Comparison of ENCODE assay signal across 18 mouse cellular contexts in the genomic region with DNA sequence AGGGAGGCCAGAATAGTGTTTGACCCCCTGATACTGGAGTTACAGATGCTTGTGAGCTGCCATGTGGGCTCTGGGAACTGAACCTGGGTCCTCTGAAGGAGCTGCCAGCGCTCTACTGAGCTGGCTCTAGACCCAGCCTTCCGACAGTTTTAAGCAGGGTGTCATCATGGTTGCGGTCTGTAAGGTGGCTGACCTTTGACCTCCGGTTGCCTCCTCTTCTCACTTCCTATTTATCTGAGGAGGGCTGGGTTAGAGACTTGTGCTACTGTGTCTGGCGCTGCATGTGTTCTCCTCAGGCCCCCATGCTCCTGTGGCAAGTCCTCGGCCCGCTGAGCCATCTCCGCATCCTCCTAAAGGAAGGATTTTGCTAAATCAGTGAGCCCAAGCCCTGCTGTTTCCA. TPM values are rescaled to one million over a fixed set of nuclear protein-coding genes. Genes with fewer than 3 reads are reported as not detected.
DNase-seq lines count a peak whose midpoint lies in the region; ATAC-seq lines count a peak whose summit lies in the region.
"Had no signal": no experiment of that assay in that cellular context is flagged by ENCODE, and none has a peak within 500 bp of the region (broad histone marks: within the 10 kb centered on the region; RNA-seq: fewer than 3 reads in every experiment).

No protein-coding gene starts in this region.

- H3K4me3 ChIP-seq in heart, embryonic 11.5 days (ENCODE audit: low read depth, low read length), result no peak overlapping the region
- no peak overlapping the region for H3K4me3 ChIP-seq in neural tube, embryonic 13.5 days
- H3K4me3 ChIP-seq in embryonic facial prominence, embryonic 15.5 days (replicated peaks), result no peak overlapping the region
- H3K4me3 ChIP-seq: embryonic facial prominence, embryonic 12.5 days; hindbrain, embryonic 13.5 days; liver, embryonic 13.5 days; neural tube, embryonic 12.5 days; stomach, embryonic 15.5 days had no signal

- 73% methylated on average over 8 of the region's 8 CpGs for WGBS in heart, embryonic 11.5 days (ENCODE audit: insufficient replicate concordance)
- WGBS in neural tube, embryonic 13.5 days, result 80% methylated on average over 8 of the region's 8 CpGs
- 84% methylated on average over 8 of the region's 8 CpGs for WGBS in embryonic facial prominence, embryonic 15.5 days

- DNase-seq in heart, adult 9 months (ENCODE audit: low spot score in 2 of 2), result no peak
- no peak for DNase-seq in neural tube, embryonic 10.5 days (ENCODE audit: extremely low spot score, low spot score)
- no peak for DNase-seq in urinary bladder, postnatal 25 days (ENCODE audit: low spot score)
- no peak for DNase-seq in thymus, postnatal 4 days
- DNase-seq: cerebellum, adult 9-11 months; kidney, postnatal 10 days; liver, embryonic 13.5 days; right cerebral cortex, adult 18-20 months had no signal

- peaks cover 23% of the 10 kb centered on the region for H3K4me1 ChIP-seq in heart, embryonic 11.5 days (ENCODE audit: control insufficient read depth, insufficient read depth, low read length)
- H3K4me1 ChIP-seq in neural tube, embryonic 13.5 days (replicated peaks), result peaks cover 42% of the 10 kb centered on the region
- peaks cover 68% of the 10 kb centered on the region for H3K4me1 ChIP-seq in embryonic facial prominence, embryonic 15.5 days

- no peaks in the 10 kb centered on the region for H3K36me3 ChIP-seq in heart, embryonic 11.5 days (ENCODE audit: control insufficient read depth, insufficient read depth, low read length)
- H3K36me3 ChIP-seq in neural tube, embryonic 13.5 days, result no peaks in the 10 kb centered on the region
- H3K36me3 ChIP-seq in embryonic facial prominence, embryonic 15.5 days, result no peaks in the 10 kb centered on the region
- H3K36me3 ChIP-seq: hindbrain, embryonic 13.5 days; liver, embryonic 13.5 days; neural tube, embryonic 12.5 days; stomach, embryonic 15.5 days had no signal

- no peak overlapping the region for H3K9ac ChIP-seq in heart, embryonic 11.5 days (ENCODE audit: low read depth, low read length)
- H3K9ac ChIP-seq in neural tube, embryonic 13.5 days, result no peak overlapping the region
- no peak overlapping the region for H3K9ac ChIP-seq in embryonic facial prominence, embryonic 15.5 days
- H3K9ac ChIP-seq: hindbrain, embryonic 13.5 days; liver, embryonic 13.5 days; neural tube, embryonic 12.5 days; stomach, embryonic 15.5 days had no signal

- peak overlapping the region; percentile 54; the same call in 1 of the 2 replicates for H3K27ac ChIP-seq in heart, embryonic 11.5 days (ENCODE audit: low read depth, low read length)
- H3K27ac ChIP-seq in neural tube, embryonic 13.5 days (replicated peaks), result peak overlapping the region; percentile 13; the same call in 1 of the 2 replicates
- H3K27ac ChIP-seq in embryonic facial prominence, embryonic 15.5 days (replicated peaks), result peak overlapping the region; percentile 71; the same call in 1 of the 2 replicates
- H3K27ac ChIP-seq: hindbrain, embryonic 13.5 days; liver, embryonic 13.5 days; neural tube, embryonic 12.5 days; stomach, embryonic 15.5 days had no signal

- H3K4me2 ChIP-seq in heart, embryonic 11.5 days, result no peak overlapping the region
- H3K4me2 ChIP-seq in neural tube, embryonic 13.5 days, result no peak overlapping the region
- H3K4me2 ChIP-seq in embryonic facial prominence, embryonic 15.5 days (replicated peaks), result no peak overlapping the region
- H3K4me2 ChIP-seq: embryonic facial prominence, embryonic 12.5 days; hindbrain, embryonic 13.5 days; liver, embryonic 13.5 days; midbrain, embryonic 11.5 days; neural tube, embryonic 12.5 days; stomach, embryonic 15.5 days had no signal

- no peaks in the 10 kb centered on the region for H3K27me3 ChIP-seq in heart, embryonic 11.5 days (ENCODE audit: control insufficient read depth, insufficient read depth, low read length)
- H3K27me3 ChIP-seq in neural tube, embryonic 13.5 days, result no peaks in the 10 kb centered on the region
- no peaks in the 10 kb centered on the region for H3K27me3 ChIP-seq in embryonic facial prominence, embryonic 15.5 days
- H3K27me3 ChIP-seq: embryonic facial prominence, embryonic 12.5 days; hindbrain, embryonic 13.5 days; liver, embryonic 13.5 days; neural tube, embryonic 12.5 days; stomach, embryonic 15.5 days had no signal

- H3K9me3 ChIP-seq in heart, embryonic 11.5 days (replicated peaks; ENCODE audit: control insufficient read depth, low read length), result no peaks in the 10 kb centered on the region
- no peaks in the 10 kb centered on the region for H3K9me3 ChIP-seq in neural tube, embryonic 13.5 days
- no peaks in the 10 kb centered on the region for H3K9me3 ChIP-seq in embryonic facial prominence, embryonic 15.5 days (replicated peaks)
- H3K9me3 ChIP-seq: embryonic facial prominence, embryonic 12.5 days; hindbrain, embryonic 13.5 days; liver, embryonic 13.5 days; neural tube, embryonic 12.5 days; stomach, embryonic 15.5 days had no signal

- ATAC-seq in heart, embryonic 11.5 days (replicated peaks; ENCODE audit: insufficient number of reproducible peaks, low FRiP score, low TSS enrichment), result no peak
- ATAC-seq in neural tube, embryonic 13.5 days (ENCODE audit: low read depth), result no peak
- no peak for ATAC-seq in embryonic facial prominence, embryonic 15.5 days (ENCODE audit: insufficient number of reproducible peaks, low FRiP score, low TSS enrichment, low read depth)
- ATAC-seq in neutrophil, adult 5-6 weeks (ENCODE audit: extremely low read depth, insufficient number of reproducible peaks, low FRiP score, poor library complexity, severe bottlenecking), result peak; percentile 85

RNA-seq across cellular contexts. Expression of gene Chst12, which starts 8.6 kb away (rescaled TPM):
- 17.4 and 20.2 TPM in 2 replicates for polyA plus RNA-seq in heart, embryonic 11.5 days (2014; fragmentation: Nextera tagmentation; extraction: Ambion mirVana)
- 21.6 and 24.9 TPM in 2 replicates for polyA plus RNA-seq in neural tube, embryonic 13.5 days (2015; fragmentation: Nextera tagmentation; extraction: Ambion mirVana)
- polyA plus RNA-seq in embryonic facial prominence, embryonic 15.5 days (2015; fragmentation: Nextera tagmentation; extraction: Ambion mirVana), result 28.9 and 30.6 TPM in 2 replicates
- total RNA-seq in neutrophil, adult 5-6 weeks (2017), result 24.9 and 30.5 TPM in 2 replicates

RNA-seq across cellular contexts. Expression of gene Grifin, which starts 51.0 kb away (rescaled TPM):
- 0.74 TPM in 1 of 2 replicates, not detected in the other for polyA plus RNA-seq in heart, embryonic 11.5 days (2014; fragmentation: Nextera tagmentation; extraction: Ambion mirVana)
- not detected in 2 replicates for polyA plus RNA-seq in neural tube, embryonic 13.5 days (2015; fragmentation: Nextera tagmentation; extraction: Ambion mirVana)
- polyA plus RNA-seq in embryonic facial prominence, embryonic 15.5 days (2015; fragmentation: Nextera tagmentation; extraction: Ambion mirVana), result not detected in 2 replicates
- total RNA-seq in neutrophil, adult 5-6 weeks (2017), result 0.86 TPM in 1 of 2 replicates, not detected in the other
- total RNA-seq: heart, adult 18-20 months had no signal
- polyA plus RNA-seq: hindbrain, embryonic 13.5 days; midbrain, embryonic 11.5 days; neural tube, embryonic 12.5 days had no signal

Comparison
In these comparisons a context has a peak if more than half of its experiments do, and no peak if none do; other contexts are left out.
1. H3K27ac ChIP-seq: peak in every context shown above with its lines; median percentile 71 in embryonic facial prominence, embryonic 15.5 days; 54 in heart, embryonic 11.5 days; 13 in neural tube, embryonic 13.5 days.